Mouse (Mus musculus) forebrain, embryonic 11.5 days (tissue): ENCODE measurements around the gene Unc93b1. TPM values are rescaled to one million over a fixed set of nuclear protein-coding genes. Genes with fewer than 3 reads are reported as not detected.

ENCODE experiments used
- ATAC-seq: fragments of 200-750 bp; cut with Nextera tagmentation; replicated peaks from 2 replicates; pipeline ENCODE4 v1.8.0; 2017; ENCODE audit warnings: moderate TSS enrichment; ENCODE audit not compliant: low FRiP score
- DNase-seq: peaks from one replicate; pipeline ENCODE4 v3.0.0-alpha.2; 2017; ENCODE audit warnings: low spot score
- H3K27ac ChIP-seq: fragments of 300-500 bp; sonication (generic); 2 replicates; pipeline ENCODE4 v1.5.1; 2014; ENCODE audit warnings: low read depth, low read length
- H3K27me3 ChIP-seq: fragments of 300-500 bp; sonication (generic); 2 replicates; pipeline ENCODE4 v1.6.1; 2014; ENCODE audit warnings: mild to moderate bottlenecking, low read length, mixed read lengths; ENCODE audit not compliant: control insufficient read depth, insufficient read depth
- H3K36me3 ChIP-seq: fragments of 300-500 bp; sonication (generic); 2 replicates; pipeline ENCODE4 v1.6.1; 2014; ENCODE audit warnings: mild to moderate bottlenecking, low read length, moderate library complexity, mixed read lengths; ENCODE audit not compliant: control insufficient read depth, insufficient read depth
- H3K4me1 ChIP-seq: fragments of 300-500 bp; sonication (generic); replicated peaks from 2 replicates; pipeline ENCODE4 v1.6.1; 2014; ENCODE audit warnings: low read length, mixed read lengths; ENCODE audit not compliant: control insufficient read depth, insufficient read depth
- H3K4me2 ChIP-seq: fragments of 300-500 bp; sonication (generic); 2 replicates; pipeline ENCODE4 v1.6.1; 2014; ENCODE audit warnings: low read depth, mild to moderate bottlenecking, low read length, moderate library complexity, mixed read lengths; ENCODE audit not compliant: severe bottlenecking
- H3K4me3 ChIP-seq: fragments of 300-500 bp; sonication (generic); 2 replicates; pipeline ENCODE4 v1.5.1; 2014; ENCODE audit warnings: low read depth, low read length
- H3K9ac ChIP-seq: fragments of 300-500 bp; sonication (generic); 2 replicates; pipeline ENCODE4 v1.6.1; 2014; ENCODE audit warnings: low read length
- H3K9me3 ChIP-seq: fragments of 300-500 bp; sonication (generic); 2 replicates; pipeline ENCODE4 v1.6.1; 2016; ENCODE audit warnings: low read length, mixed read lengths; ENCODE audit not compliant: control insufficient read depth
- WGBS: fragments of 180-500 bp; shearing (Covaris S2); extraction: QIAGEN DNeasy Blood & Tissue Kit; methylation state at CpG from one replicate; pipeline ENCODE4 v1.1.7; 2014; 5-methylcytosine and 5-hydroxymethylcytosine counted together
- polyA plus RNA-seq: library from polyadenylated mRNA; unstranded; fragments of >200 nt; fragmentation: Nextera tagmentation; extraction: Ambion mirVana; gene quantifications from 2 replicates; pipeline ENCODE4 v1.2.1, GENCODE M21; 2014

The Unc93b1 gene
- polyA plus RNA-seq, 1 experiment from 2014 or later, result 5.7 TPM

- Histone ChIP-seq H3K4me3 (no peak overlapping the region), H3K36me3 (no peaks in the 10 kb centered on the region), H3K4me1 (no peaks in the 10 kb centered on the region), H3K27ac (no peak overlapping the region), H3K9ac (no peak overlapping the region), H3K4me2 (no peak overlapping the region), H3K27me3 (no peaks in the 10 kb centered on the region), H3K9me3 (no peaks in the 10 kb centered on the region)
- 65% methylated on average over 13 of the region's 13 CpGs for WGBS
- ATAC-seq, result no peak
- no peak for DNase-seq
Measured at GRCm38 (mm10) chr19:3923586-3923985, 11.4 kb upstream of the Unc93b1 start.

GRCm38 (mm10) chr19:3924190-3924589 lies 10.8 kb upstream of the Unc93b1 start:
- Histone ChIP-seq H3K4me3 (no peak overlapping the region), H3K4me2 (no peak overlapping the region), H3K36me3 (no peaks in the 10 kb centered on the region), H3K9ac (no peak overlapping the region), H3K27ac (no peak overlapping the region), H3K9me3 (no peaks in the 10 kb centered on the region), H3K27me3 (no peaks in the 10 kb centered on the region), H3K4me1 (no peaks in the 10 kb centered on the region)
- no peak for ATAC-seq
- DNase-seq, result no peak
- WGBS, result 72% methylated on average over 8 of the region's 8 CpGs

GRCm38 (mm10) chr19:3924868-3925267 lies 10.1 kb upstream of the Unc93b1 start:
- Histone ChIP-seq H3K4me3 (no peak overlapping the region), H3K4me1 (no peaks in the 10 kb centered on the region), H3K4me2 (no peak overlapping the region), H3K9ac (no peak overlapping the region), H3K9me3 (no peaks in the 10 kb centered on the region), H3K27me3 (no peaks in the 10 kb centered on the region), H3K27ac (no peak overlapping the region), H3K36me3 (no peaks in the 10 kb centered on the region)
- DNase-seq (no peak), ATAC-seq (no peak)
- 91% methylated on average over 7 of the region's 7 CpGs for WGBS

- H3K9me3 ChIP-seq, result no peaks in the 10 kb centered on the region
- WGBS, result 72% methylated on average over 6 of the region's 6 CpGs
- H3K27ac ChIP-seq, result no peak overlapping the region
- no peaks in the 10 kb centered on the region for H3K4me1 ChIP-seq
- H3K4me2 ChIP-seq, result no peak overlapping the region
- H3K9ac ChIP-seq, result no peak overlapping the region
- no peak for ATAC-seq
- no peak for DNase-seq
- no peak overlapping the region for H3K4me3 ChIP-seq
- no peaks in the 10 kb centered on the region for H3K27me3 ChIP-seq
- H3K36me3 ChIP-seq, result no peaks in the 10 kb centered on the region
Measured at GRCm38 (mm10) chr19:3925859-3926258, 9.1 kb upstream of the Unc93b1 start.

GRCm38 (mm10) chr19:3926279-3926678 lies 8.7 kb upstream of the Unc93b1 start:
- 71% methylated on average over 3 of the region's 3 CpGs for WGBS
- Histone ChIP-seq H3K4me2 (no peak overlapping the region), H3K27me3 (no peaks in the 10 kb centered on the region), H3K36me3 (no peaks in the 10 kb centered on the region), H3K4me3 (no peak overlapping the region), H3K4me1 (no peaks in the 10 kb centered on the region), H3K9me3 (no peaks in the 10 kb centered on the region), H3K9ac (no peak overlapping the region), H3K27ac (no peak overlapping the region)
- ATAC-seq, result no peak
- no peak for DNase-seq

- no peak overlapping the region for H3K27ac ChIP-seq
- H3K27me3 ChIP-seq, result no peaks in the 10 kb centered on the region
- WGBS, result 60% methylated on average over 6 of the region's 6 CpGs
- ATAC-seq, result no peak
- no peaks in the 10 kb centered on the region for H3K36me3 ChIP-seq
- no peaks in the 10 kb centered on the region for H3K9me3 ChIP-seq
- no peak overlapping the region for H3K4me3 ChIP-seq
- H3K4me2 ChIP-seq, result no peak overlapping the region
- H3K9ac ChIP-seq, result no peak overlapping the region
- no peaks in the 10 kb centered on the region for H3K4me1 ChIP-seq
- DNase-seq, result no peak
Measured at GRCm38 (mm10) chr19:3926685-3927084, 8.3 kb upstream of the Unc93b1 start.

GRCm38 (mm10) chr19:3927989-3928388 lies 7.0 kb upstream of the Unc93b1 start:
- no peak for ATAC-seq
- Histone ChIP-seq H3K27ac (no peak overlapping the region), H3K9ac (no peak overlapping the region), H3K4me2 (no peak overlapping the region), H3K4me3 (no peak overlapping the region), H3K4me1 (no peaks in the 10 kb centered on the region), H3K36me3 (no peaks in the 10 kb centered on the region), H3K27me3 (no peaks in the 10 kb centered on the region), H3K9me3 (no peaks in the 10 kb centered on the region)
- no peak for DNase-seq
- WGBS, result 87% methylated on average over 4 of the region's 4 CpGs

GRCm38 (mm10) chr19:3928779-3929178 lies 6.2 kb upstream of the Unc93b1 start:
- no peak for DNase-seq
- H3K27ac ChIP-seq, result no peak overlapping the region

GRCm38 (mm10) chr19:3929211-3929941 lies 5.6 kb upstream of the Unc93b1 start, which contains the start of gene Aldh3b1:
Gene Aldh3b1 (minus strand): TSS chr19:3929808.
- ATAC-seq (no peak), DNase-seq (no peak)
- no peaks in the 10 kb centered on the region for H3K36me3 ChIP-seq
- no peaks in the 10 kb centered on the region for H3K9me3 ChIP-seq
- no peak within 1 kb of the TSS for H3K4me2 ChIP-seq
- H3K4me3 ChIP-seq, result no peak within 1 kb of the TSS
- H3K27ac ChIP-seq, result no peak within 1 kb of the TSS
- H3K27me3 ChIP-seq, result no peaks in the 10 kb centered on the region
- no peak within 1 kb of the TSS for H3K9ac ChIP-seq
- H3K4me1 ChIP-seq, result no peaks in the 10 kb centered on the region
- 77% methylated on average over 12 of the region's 12 CpGs for WGBS

More at GRCm38 (mm10) chr19:3928779-3929178, 6.2 kb upstream of the Unc93b1 start:
- no peaks in the 10 kb centered on the region for H3K9me3 ChIP-seq
- no peak overlapping the region for H3K4me2 ChIP-seq
- H3K27me3 ChIP-seq, result no peaks in the 10 kb centered on the region
- ATAC-seq, result no peak
- no peaks in the 10 kb centered on the region for H3K4me1 ChIP-seq
- H3K36me3 ChIP-seq, result no peaks in the 10 kb centered on the region
- H3K9ac ChIP-seq, result no peak overlapping the region
- 80% methylated on average over 4 of the region's 4 CpGs for WGBS
- no peak overlapping the region for H3K4me3 ChIP-seq
